Mouse (Mus musculus): ENCODE results near the gene Ltb. TPM values are rescaled to one million over a fixed set of nuclear protein-coding genes. Genes with fewer than 3 reads are reported as not detected.

The Ltb gene
- total and polyA plus RNA-seq, 3 experiments, result 1.1 to 1.5 TPM; not detected in 1

GRCm38 (mm10) chr17:35154616-35155015 lies 39.6 kb upstream of the Ltb start:
- Histone ChIP-seq H3K4me1 (ENCODE audit: control insufficient read depth in 1 of 2, insufficient read depth in 2 of 2, low read length in 2 of 2) (no peaks in the 10 kb centered on the region), H3K27ac (ENCODE audit: control insufficient read depth, low read depth, low read length) (no peak overlapping the region), H3K9ac (ENCODE audit: control insufficient read depth, low read depth, low read length, poor library complexity, severe bottlenecking) (no peak overlapping the region), H3K4me3 (ENCODE audit: control insufficient read depth in 1 of 2, insufficient read depth in 1 of 2, low read depth in 2 of 2, low read length in 2 of 2) (no peak overlapping the region), H3K27me3 (ENCODE audit: control insufficient read depth in 1 of 2, insufficient read depth in 2 of 2, low read length in 2 of 2) (no peaks in the 10 kb centered on the region), H3K36me3 (ENCODE audit: control insufficient read depth in 1 of 2, insufficient read depth in 2 of 2, low read length in 2 of 2) (peaks cover 7 to 26% of the 10 kb centered on the region in 2 experiments), H3K9me3 (replicated peaks; ENCODE audit: insufficient read depth, low read length) (no peaks in the 10 kb centered on the region), H3K79me2 (ENCODE audit: control insufficient read depth, insufficient read depth, low read length, poor library complexity) (peaks cover 26% of the 10 kb centered on the region)
- DNase-seq (ENCODE audit: low read depth, low spot score), result no peak
- no peak for TF ChIP-seq KAT2A (conservative IDR thresholded peaks at IDR 0.05; ENCODE audit: low read depth, low read length)
- no peak for TF ChIP-seq ETS1 (IDR thresholded peaks at IDR 0.05; ENCODE audit: low read depth, low read length)
- peak in 1 of 2 experiments; percentile 28; a peak in 1 of 4 replicates for TF ChIP-seq POLR2A (IDR thresholded peaks at IDR 0.05; ENCODE audit: control insufficient read depth in 1 of 2, insufficient read depth in 1 of 2, low read depth in 1 of 2, low read length in 2 of 2, poor library complexity in 1 of 2)
- TF ChIP-seq NRF1 (IDR thresholded peaks at IDR 0.05; ENCODE audit: insufficient read depth, low read depth, low read length, poor library complexity, severe bottlenecking), result no peak
- TF ChIP-seq HCFC1 (IDR thresholded peaks at IDR 0.05; ENCODE audit: low read depth, low read length), result no peak
- no peak for TF ChIP-seq ZC3H11A (IDR thresholded peaks at IDR 0.05; ENCODE audit: low read depth, low read length)
- TF ChIP-seq MXI1 (IDR thresholded peaks at IDR 0.05; ENCODE audit: low read depth, low read length), result no peak

GRCm38 (mm10) chr17:35155451-35155850 lies 38.8 kb upstream of the Ltb start:
- no peak overlapping the region for H3K9ac ChIP-seq (ENCODE audit: control insufficient read depth, low read depth, low read length, poor library complexity, severe bottlenecking)
- H3K36me3 ChIP-seq (ENCODE audit: control insufficient read depth in 1 of 2, insufficient read depth in 2 of 2, low read length in 2 of 2), result peaks cover 6 to 32% of the 10 kb centered on the region in 2 experiments
- TF ChIP-seq POLR2AphosphoS2 (IDR thresholded peaks at IDR 0.05; ENCODE audit: low read length) (0 out of 2 replicates have a peak, but pooled peaks have one; percentile 3), JUND (IDR thresholded peaks at IDR 0.05; ENCODE audit: low read depth, low read length) (no peak), NRF1 (IDR thresholded peaks at IDR 0.05; ENCODE audit: insufficient read depth, low read depth, low read length, poor library complexity, severe bottlenecking) (no peak), TAL1 (IDR thresholded peaks at IDR 0.05; ENCODE audit: low read length) (no peak)
- no peaks in the 10 kb centered on the region for H3K27me3 ChIP-seq (ENCODE audit: control insufficient read depth in 1 of 2, insufficient read depth in 2 of 2, low read length in 2 of 2)
- H3K79me2 ChIP-seq (ENCODE audit: control insufficient read depth, insufficient read depth, low read length, poor library complexity), result peaks cover 33% of the 10 kb centered on the region
- no peak overlapping the region for H3K4me3 ChIP-seq (ENCODE audit: control insufficient read depth in 1 of 2, insufficient read depth in 1 of 2, low read depth in 2 of 2, low read length in 2 of 2)
- no peaks in the 10 kb centered on the region for H3K9me3 ChIP-seq (replicated peaks; ENCODE audit: insufficient read depth, low read length)
- H3K27ac ChIP-seq (ENCODE audit: control insufficient read depth, low read depth, low read length), result no peak overlapping the region
- H3K4me1 ChIP-seq (ENCODE audit: control insufficient read depth in 1 of 2, insufficient read depth in 2 of 2, low read length in 2 of 2), result no peaks in the 10 kb centered on the region
- DNase-seq (ENCODE audit: low read depth, low spot score), result no peak

DNA sequence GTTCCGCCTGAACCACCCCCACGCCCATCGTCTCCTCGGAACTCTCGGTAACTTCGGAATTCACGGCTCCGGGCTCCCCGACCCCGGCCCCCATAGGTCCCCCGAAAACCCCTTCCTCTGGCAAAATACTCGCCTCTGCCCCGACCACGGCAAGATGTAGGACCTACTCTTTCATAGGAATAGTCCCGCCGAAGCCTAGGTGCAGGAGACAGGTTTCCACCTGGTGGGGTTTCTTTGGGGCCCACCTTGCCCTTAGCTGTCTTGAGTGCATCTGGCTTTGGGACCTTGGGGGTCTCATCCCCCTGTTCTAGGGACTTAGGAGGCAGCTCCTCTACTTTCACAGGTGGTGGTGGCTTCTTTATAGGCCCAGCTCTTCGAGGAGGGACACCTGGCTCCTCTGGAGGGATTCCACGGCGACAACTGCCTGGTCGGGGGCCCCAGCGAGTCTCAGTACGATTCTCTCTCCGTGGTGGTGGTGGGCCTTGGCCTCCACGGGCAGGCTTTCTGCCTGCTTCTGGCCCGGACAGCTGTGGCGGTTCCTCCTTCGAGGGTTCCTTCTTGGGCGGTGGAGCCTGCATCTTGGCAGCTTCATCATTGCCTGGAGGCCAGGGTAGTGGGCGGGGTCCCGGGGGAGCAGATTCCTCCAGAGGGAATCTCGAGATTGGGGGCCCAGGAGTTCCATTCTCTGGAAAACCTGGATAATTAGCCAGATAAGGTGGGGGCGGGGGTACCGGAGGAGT lies 37.6 kb upstream of the Ltb start:
- Histone ChIP-seq H3K9me3 (replicated peaks; ENCODE audit: insufficient read depth, low read length) (no peaks in the 10 kb centered on the region), H3K27me3 (ENCODE audit: control insufficient read depth in 1 of 2, insufficient read depth in 2 of 2, low read length in 2 of 2) (no peaks in the 10 kb centered on the region), H3K9ac (ENCODE audit: control insufficient read depth, low read depth, low read length, poor library complexity, severe bottlenecking) (no peak overlapping the region), H3K27ac (ENCODE audit: control insufficient read depth, low read depth, low read length) (no peak overlapping the region), H3K79me2 (ENCODE audit: control insufficient read depth, insufficient read depth, low read length, poor library complexity) (peaks cover 44% of the 10 kb centered on the region), H3K4me1 (ENCODE audit: control insufficient read depth in 1 of 2, insufficient read depth in 2 of 2, low read length in 2 of 2) (no peaks in the 10 kb centered on the region), H3K4me3 (ENCODE audit: control insufficient read depth in 1 of 2, insufficient read depth in 1 of 2, low read depth in 2 of 2, low read length in 2 of 2) (no peak overlapping the region), H3K36me3 (ENCODE audit: control insufficient read depth in 1 of 2, insufficient read depth in 2 of 2, low read length in 2 of 2) (peaks cover 4 to 37% of the 10 kb centered on the region in 2 experiments; a peak in 3 of 4 replicates)
- TF ChIP-seq CTCF (IDR thresholded peaks at IDR 0.05 in 2 of 3, conservative IDR thresholded peaks at IDR 0.05 in 1 of 3; ENCODE audit: control insufficient read depth in 1 of 3, insufficient read depth in 1 of 3, low read depth in 2 of 3, low read length in 3 of 3, poor library complexity in 1 of 3, severe bottlenecking in 1 of 3), result no peak
- no peak for TF ChIP-seq MAX (IDR thresholded peaks at IDR 0.05; ENCODE audit: low read length)
- no peak for TF ChIP-seq TBP (IDR thresholded peaks at IDR 0.05; ENCODE audit: low read depth, low read length)
- TF ChIP-seq UBTF (IDR thresholded peaks at IDR 0.05; ENCODE audit: borderline replicate concordance, insufficient read depth, low read depth, low read length), result no peak
- TF ChIP-seq JUND (IDR thresholded peaks at IDR 0.05; ENCODE audit: low read depth, low read length), result no peak
- TF ChIP-seq MYC (IDR thresholded peaks at IDR 0.05; ENCODE audit: low read depth, low read length), result no peak
- no peak for TF ChIP-seq MYB (IDR thresholded peaks at IDR 0.05; ENCODE audit: low read depth, low read length)
- no peak for TF ChIP-seq ELF1 (IDR thresholded peaks at IDR 0.05; ENCODE audit: low read depth, low read length)
- DNase-seq (ENCODE audit: low read depth, low spot score), result no peak
